Mouse (Mus musculus): ENCODE measurements at regions not wholly inside any gene's neighbourhood (a gene's known extent, or its start where the extent isn't known, plus 50 kb on each side); places are given as distances from the start of the nearest gene placed in this dataset.
"Not testable (repeated sequence)": the region's sequence is repeated elsewhere in the genome, so short reads cannot be mapped to it uniquely, and the experiment has no call there.

- no peak for DNase-seq (ENCODE audit: low read depth, low spot score)
Observed at GRCm38 (mm10) chr5:118459391-118459792, 101.1 kb upstream of the Med13l start.

GRCm38 (mm10) chr5:118461967-118462366, 98.5 kb upstream of the Med13l start:
- DNase-seq (ENCODE audit: low read depth, low spot score) = no peak

GRCm38 (mm10) chr5:118464931-118465801, 95.3 kb upstream of the Med13l start:
- peak; percentile 79 for DNase-seq (ENCODE audit: low read depth, low spot score)

- no peak for DNase-seq (ENCODE audit: low read depth, low spot score)
Observed at GRCm38 (mm10) chr5:118465991-118466750, 94.3 kb upstream of the Med13l start.

- no peak for DNase-seq (ENCODE audit: low read depth, low spot score)
Observed at GRCm38 (mm10) chr5:118468739-118469138, 91.7 kb upstream of the Med13l start.

GRCm38 (mm10) chr5:118471569-118471968, 88.9 kb upstream of the Med13l start:
- DNase-seq (ENCODE audit: low read depth, low spot score) = no peak

GRCm38 (mm10) chr5:118472291-118472690, 88.2 kb upstream of the Med13l start:
- DNase-seq (ENCODE audit: low read depth, low spot score) = no peak

GRCm38 (mm10) chr5:118473128-118473730, 87.2 kb upstream of the Med13l start:
- DNase-seq (ENCODE audit: low read depth, low spot score) = no peak

GRCm38 (mm10) chr5:118476597-118476996, 83.9 kb upstream of the Med13l start:
- no peak for DNase-seq (ENCODE audit: low read depth, low spot score)

GRCm38 (mm10) chr5:118477131-118478119, 83.1 kb upstream of the Med13l start:
- DNase-seq (ENCODE audit: low read depth, low spot score) = no peak

- DNase-seq (ENCODE audit: low read depth, low spot score) = peak; percentile 75
Observed at GRCm38 (mm10) chr5:118478120-118478768, 82.2 kb upstream of the Med13l start.

- DNase-seq (ENCODE audit: low read depth, low spot score) = no peak
Observed at GRCm38 (mm10) chr5:118480000-118480399, 80.5 kb upstream of the Med13l start.

GRCm38 (mm10) chr5:118480965-118481793, 79.3 kb upstream of the Med13l start:
- no peak for DNase-seq (ENCODE audit: low read depth, low spot score)

GRCm38 (mm10) chr5:118481794-118482049, 78.8 kb upstream of the Med13l start:
- DNase-seq (ENCODE audit: low read depth, low spot score) = no peak

- no peak for DNase-seq (ENCODE audit: low read depth, low spot score)
Observed at GRCm38 (mm10) chr5:118482598-118482997, 77.9 kb upstream of the Med13l start.

- DNase-seq (ENCODE audit: low read depth, low spot score) = no peak
Observed at GRCm38 (mm10) chr5:118483001-118483400, 77.5 kb upstream of the Med13l start.

GRCm38 (mm10) chr5:118483532-118483931, 76.9 kb upstream of the Med13l start:
- DNase-seq (ENCODE audit: low read depth, low spot score) = no peak

GRCm38 (mm10) chr5:118485191-118485590, 75.3 kb upstream of the Med13l start:
- no peak for DNase-seq (ENCODE audit: low read depth, low spot score)

- not testable (repeated sequence) for DNase-seq (ENCODE audit: low read depth, low spot score)
Observed at GRCm38 (mm10) chr5:118492522-118492921, 68.0 kb upstream of the Med13l start.
